Mouse (Mus musculus): ENCODE measurements around the gene Olfr417. TPM values are rescaled to one million over a fixed set of nuclear protein-coding genes. Genes with fewer than 3 reads are reported as not detected.
"Not testable (repeated sequence)": the region's sequence is repeated elsewhere in the genome, so short reads cannot be mapped to it uniquely, and the experiment has no call there.

Olfr417 gene
- polyA plus RNA-seq (2015; fragmentation: Nextera tagmentation; extraction: Ambion mirVana) = not detected in 2 replicates

DNA sequence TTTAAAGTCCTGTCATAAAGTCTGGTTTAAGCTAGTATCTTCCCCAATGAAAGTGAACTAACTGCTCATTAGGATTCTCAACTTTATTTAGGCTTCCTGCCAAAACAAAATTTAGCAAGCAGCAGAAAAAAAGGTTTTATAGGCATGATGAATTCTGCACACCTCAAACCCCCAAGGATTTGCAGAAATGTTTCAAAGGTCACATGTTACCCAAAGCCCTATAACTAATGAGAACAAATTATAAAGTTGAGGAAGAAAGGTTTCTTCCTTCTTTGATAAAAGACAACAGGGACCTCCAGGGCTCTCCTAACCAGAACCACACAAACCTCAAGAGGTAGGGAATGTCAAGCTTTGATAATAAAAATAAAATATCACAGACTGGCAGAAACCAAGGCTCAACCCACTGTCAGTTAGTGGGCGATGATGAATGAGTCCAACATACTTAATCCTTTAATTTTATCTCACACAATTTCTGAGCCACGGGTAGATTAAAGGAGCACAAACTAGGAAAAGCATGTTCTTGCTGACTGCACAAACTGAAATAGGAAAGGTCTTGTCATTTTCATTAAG, at the start of gene Olfr417:
Gene Olfr417, plus strand, starts transcription at position 241 of the 570 bp plus-strand sequence.
- no peak within 1 kb of the TSS for H3K27ac ChIP-seq (ENCODE audit: low read length)
- no peak within 1 kb of the TSS for H3K4me3 ChIP-seq (ENCODE audit: low read depth, low read length)
- no peaks in the 10 kb centered on the region for H3K36me3 ChIP-seq (ENCODE audit: control insufficient read depth, insufficient read depth, low read length)
- H3K9me3 ChIP-seq (replicated peaks; ENCODE audit: control insufficient read depth, low read length, poor library complexity, severe bottlenecking) = no peaks in the 10 kb centered on the region
- no peak for ATAC-seq
- H3K4me1 ChIP-seq (ENCODE audit: control insufficient read depth, insufficient read depth, low read length) = no peaks in the 10 kb centered on the region
- 62% methylated on average over 2 of the region's 2 CpGs for WGBS
- no peak within 1 kb of the TSS for H3K4me2 ChIP-seq (ENCODE audit: low read length)
- H3K27me3 ChIP-seq (ENCODE audit: control insufficient read depth, insufficient read depth, low read depth, low read length) = no peaks in the 10 kb centered on the region
- no peak within 1 kb of the TSS for H3K9ac ChIP-seq (ENCODE audit: low read depth, low read length)

GRCm38 (mm10) chr1:174317308-174317707, 47.6 kb upstream of the Olfr417 start:
- Histone ChIP-seq H3K9ac (ENCODE audit: low read depth, low read length) (no peak overlapping the region), H3K36me3 (ENCODE audit: control insufficient read depth, insufficient read depth, low read length) (no peaks in the 10 kb centered on the region), H3K4me1 (ENCODE audit: control insufficient read depth, insufficient read depth, low read length) (no peaks in the 10 kb centered on the region), H3K27me3 (ENCODE audit: control insufficient read depth, insufficient read depth, low read depth, low read length) (no peaks in the 10 kb centered on the region), H3K4me3 (ENCODE audit: low read depth, low read length) (no peak overlapping the region), H3K27ac (ENCODE audit: low read length) (no peak overlapping the region), H3K4me2 (ENCODE audit: low read length) (no peak overlapping the region), H3K9me3 (replicated peaks; ENCODE audit: control insufficient read depth, low read length, poor library complexity, severe bottlenecking) (no peaks in the 10 kb centered on the region)
- 73% methylated on average over 2 of the region's 2 CpGs for WGBS
- ATAC-seq = no peak

- Histone ChIP-seq H3K4me2 (ENCODE audit: low read length) (no peak within 1 kb of the TSS), H3K4me1 (ENCODE audit: control insufficient read depth, insufficient read depth, low read length) (no peaks in the 10 kb centered on the region), H3K27me3 (ENCODE audit: control insufficient read depth, insufficient read depth, low read depth, low read length) (no peaks in the 10 kb centered on the region), H3K9ac (ENCODE audit: low read depth, low read length) (no peak within 1 kb of the TSS), H3K27ac (ENCODE audit: low read length) (no peak within 1 kb of the TSS), H3K4me3 (ENCODE audit: low read depth, low read length) (no peak within 1 kb of the TSS), H3K36me3 (ENCODE audit: control insufficient read depth, insufficient read depth, low read length) (no peaks in the 10 kb centered on the region), H3K9me3 (replicated peaks; ENCODE audit: control insufficient read depth, low read length, poor library complexity, severe bottlenecking) (no peaks in the 10 kb centered on the region)
- no peak for ATAC-seq
Measured at GRCm38 (mm10) chr1:174330218-174330617, 34.7 kb upstream of the Olfr417 start, which contains the start of gene Mptx1. Gene Mptx1 (plus strand): TSS chr1:174330518.

GRCm38 (mm10) chr1:174353636-174354035, 11.3 kb upstream of the Olfr417 start:
- H3K4me3 ChIP-seq (ENCODE audit: low read depth, low read length); H3K36me3 ChIP-seq (ENCODE audit: control insufficient read depth, insufficient read depth, low read length); H3K9ac ChIP-seq (ENCODE audit: low read depth, low read length); H3K27me3 ChIP-seq (ENCODE audit: control insufficient read depth, insufficient read depth, low read depth, low read length); H3K4me1 ChIP-seq (ENCODE audit: control insufficient read depth, insufficient read depth, low read length); H3K4me2 ChIP-seq (ENCODE audit: low read length); H3K9me3 ChIP-seq (replicated peaks; ENCODE audit: control insufficient read depth, low read length, poor library complexity, severe bottlenecking); ATAC-seq; H3K27ac ChIP-seq (ENCODE audit: low read length): not testable (repeated sequence)
- WGBS = 84% methylated on average over 1 of the region's 1 CpGs

DNA sequence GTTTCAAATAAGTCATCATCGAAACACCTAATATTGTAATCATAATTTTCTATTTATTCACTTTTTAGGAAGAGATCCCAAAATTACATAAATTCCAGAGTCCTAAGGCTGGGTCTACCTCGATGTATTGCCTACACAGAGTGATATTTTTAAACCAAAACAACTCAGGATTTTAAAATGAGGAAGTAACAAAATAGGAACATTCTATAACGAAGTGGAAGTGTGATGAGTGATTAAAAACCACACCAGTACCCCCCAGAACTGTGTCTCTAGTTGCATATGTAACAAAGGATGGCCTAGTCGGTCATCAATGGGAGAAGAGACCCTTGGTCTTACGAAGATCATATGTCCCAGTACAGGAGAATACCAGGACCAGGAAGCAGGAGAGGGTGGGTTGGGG, 10.3 kb upstream of the Olfr417 start:
- Histone ChIP-seq H3K4me3 (ENCODE audit: low read depth, low read length) (no peak overlapping the region), H3K9me3 (replicated peaks; ENCODE audit: control insufficient read depth, low read length, poor library complexity, severe bottlenecking) (no peaks in the 10 kb centered on the region), H3K4me2 (ENCODE audit: low read length) (no peak overlapping the region), H3K9ac (ENCODE audit: low read depth, low read length) (no peak overlapping the region), H3K27me3 (ENCODE audit: control insufficient read depth, insufficient read depth, low read depth, low read length) (no peaks in the 10 kb centered on the region), H3K27ac (ENCODE audit: low read length) (no peak overlapping the region), H3K36me3 (ENCODE audit: control insufficient read depth, insufficient read depth, low read length) (no peaks in the 10 kb centered on the region), H3K4me1 (ENCODE audit: control insufficient read depth, insufficient read depth, low read length) (no peaks in the 10 kb centered on the region)
- ATAC-seq = no peak
- WGBS = 85% methylated on average over 5 of the region's 5 CpGs

DNA sequence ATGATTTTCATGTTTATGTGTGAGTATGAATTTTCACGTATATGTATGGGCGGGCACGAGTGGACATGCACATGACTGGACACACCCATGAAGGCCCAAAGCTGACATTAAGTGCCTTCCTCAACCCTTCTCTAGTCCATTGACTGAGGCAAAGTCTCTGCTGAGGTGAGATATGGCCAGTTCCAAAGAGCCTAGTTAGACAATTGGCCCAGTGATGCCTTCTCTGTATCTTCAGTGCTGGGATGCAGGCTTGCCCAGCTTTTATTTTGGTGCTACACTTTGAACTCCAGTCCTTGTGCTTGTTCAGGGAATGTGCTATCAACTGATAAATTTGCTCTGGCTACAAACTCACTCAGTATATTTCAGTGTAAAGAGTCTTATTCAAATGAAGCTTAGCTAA, 8.9 kb downstream of the Olfr417 start:
- no peaks in the 10 kb centered on the region for H3K9me3 ChIP-seq (replicated peaks; ENCODE audit: control insufficient read depth, low read length, poor library complexity, severe bottlenecking)
- no peak overlapping the region for H3K27ac ChIP-seq (ENCODE audit: low read length)
- no peaks in the 10 kb centered on the region for H3K27me3 ChIP-seq (ENCODE audit: control insufficient read depth, insufficient read depth, low read depth, low read length)
- WGBS = 94% methylated on average over 3 of the region's 3 CpGs
- no peaks in the 10 kb centered on the region for H3K4me1 ChIP-seq (ENCODE audit: control insufficient read depth, insufficient read depth, low read length)
- H3K9ac ChIP-seq (ENCODE audit: low read depth, low read length) = no peak overlapping the region
- no peaks in the 10 kb centered on the region for H3K36me3 ChIP-seq (ENCODE audit: control insufficient read depth, insufficient read depth, low read length)
- ATAC-seq = no peak
- no peak overlapping the region for H3K4me2 ChIP-seq (ENCODE audit: low read length)
- H3K4me3 ChIP-seq (ENCODE audit: low read depth, low read length) = no peak overlapping the region

DNA sequence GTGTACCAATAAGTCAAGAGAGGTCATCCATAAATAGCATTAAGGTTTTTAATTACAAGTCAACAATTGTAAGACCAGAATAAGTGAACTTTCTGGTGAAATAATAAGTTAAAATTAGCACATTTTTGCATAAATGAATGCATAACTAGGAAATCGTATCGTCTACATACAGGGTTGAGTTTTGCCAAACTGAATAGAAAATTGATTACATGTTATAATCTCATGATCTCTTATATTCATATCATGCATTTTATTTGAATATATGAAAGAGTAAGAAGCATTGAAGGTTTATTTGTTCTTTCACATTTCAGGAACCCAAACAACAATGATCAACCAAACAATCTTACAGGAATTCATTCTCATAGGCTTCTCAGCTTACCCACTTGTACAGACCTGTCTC, 25.8 kb downstream of the Olfr417 start, which contains the start of gene Olfr248:
Gene Olfr248, plus strand, starts transcription at position 301 of the 400 bp plus-strand sequence.
- ATAC-seq = no peak
- Histone ChIP-seq H3K4me3 (ENCODE audit: low read depth, low read length) (no peak within 1 kb of the TSS), H3K4me1 (ENCODE audit: control insufficient read depth, insufficient read depth, low read length) (no peaks in the 10 kb centered on the region), H3K9me3 (replicated peaks; ENCODE audit: control insufficient read depth, low read length, poor library complexity, severe bottlenecking) (no peaks in the 10 kb centered on the region), H3K4me2 (ENCODE audit: low read length) (no peak within 1 kb of the TSS), H3K27ac (ENCODE audit: low read length) (no peak within 1 kb of the TSS), H3K36me3 (ENCODE audit: control insufficient read depth, insufficient read depth, low read length) (no peaks in the 10 kb centered on the region), H3K27me3 (ENCODE audit: control insufficient read depth, insufficient read depth, low read depth, low read length) (no peaks in the 10 kb centered on the region), H3K9ac (ENCODE audit: low read depth, low read length) (no peak within 1 kb of the TSS)
- 90% methylated on average over 2 of the region's 2 CpGs for WGBS

DNA sequence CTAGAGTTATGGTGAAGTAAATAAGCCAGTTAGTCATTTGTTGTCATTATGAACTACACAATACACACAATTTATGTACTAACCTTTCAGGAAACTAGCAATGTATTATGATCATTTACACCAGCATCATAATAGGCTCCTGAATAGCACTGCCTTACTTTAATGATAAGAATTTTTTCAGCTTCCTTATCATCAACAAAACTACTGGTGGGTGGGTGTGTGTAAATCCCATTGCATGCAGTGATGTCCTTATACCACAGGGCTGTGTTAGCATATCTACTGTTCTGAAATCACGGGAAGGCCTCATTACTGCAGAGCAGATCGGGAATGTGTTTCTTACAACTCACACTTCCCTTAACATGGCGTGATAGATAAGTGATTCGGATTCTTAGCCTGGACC, 58.0 kb downstream of the Olfr417 start:
- WGBS = 88% methylated on average over 4 of the region's 4 CpGs
- Histone ChIP-seq H3K9ac (ENCODE audit: low read depth, low read length) (no peak overlapping the region), H3K27ac (ENCODE audit: low read length) (no peak overlapping the region), H3K4me2 (ENCODE audit: low read length) (no peak overlapping the region), H3K4me3 (ENCODE audit: low read depth, low read length) (no peak overlapping the region), H3K4me1 (ENCODE audit: control insufficient read depth, insufficient read depth, low read length) (no peaks in the 10 kb centered on the region), H3K36me3 (ENCODE audit: control insufficient read depth, insufficient read depth, low read length) (no peaks in the 10 kb centered on the region), H3K27me3 (ENCODE audit: control insufficient read depth, insufficient read depth, low read depth, low read length) (no peaks in the 10 kb centered on the region), H3K9me3 (replicated peaks; ENCODE audit: control insufficient read depth, low read length, poor library complexity, severe bottlenecking) (no peaks in the 10 kb centered on the region)
- ATAC-seq = no peak

DNA sequence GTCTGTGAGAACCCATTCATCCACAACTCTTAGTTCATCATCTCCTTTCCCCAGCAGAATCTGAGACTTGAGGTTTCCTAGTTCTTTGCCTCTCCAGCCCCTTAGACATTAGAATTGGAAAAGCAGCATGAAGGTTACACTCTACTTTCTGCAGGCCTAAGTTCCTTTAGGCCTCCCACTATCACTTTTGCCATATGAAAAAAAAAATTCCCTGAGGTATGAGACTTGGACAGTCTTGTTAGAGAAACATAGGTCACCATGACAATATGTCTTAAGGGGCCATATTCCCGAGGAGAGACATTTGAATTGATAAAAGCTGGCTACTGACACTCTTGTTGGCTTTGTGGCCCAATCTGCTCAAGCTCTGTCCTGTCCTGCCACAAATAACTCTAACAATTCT, 58.8 kb downstream of the Olfr417 start, which contains the start of gene Olfr414:
Gene Olfr414, plus strand, starts transcription at position 301 of the 400 bp plus-strand sequence.
- no peak within 1 kb of the TSS for H3K9ac ChIP-seq (ENCODE audit: low read depth, low read length)
- no peaks in the 10 kb centered on the region for H3K36me3 ChIP-seq (ENCODE audit: control insufficient read depth, insufficient read depth, low read length)
- no peak within 1 kb of the TSS for H3K4me3 ChIP-seq (ENCODE audit: low read depth, low read length)
- no peaks in the 10 kb centered on the region for H3K4me1 ChIP-seq (ENCODE audit: control insufficient read depth, insufficient read depth, low read length)
- H3K27ac ChIP-seq (ENCODE audit: low read length) = no peak within 1 kb of the TSS
- WGBS = 65% methylated on average over 1 of the region's 1 CpGs
- H3K9me3 ChIP-seq (replicated peaks; ENCODE audit: control insufficient read depth, low read length, poor library complexity, severe bottlenecking) = no peaks in the 10 kb centered on the region
- H3K27me3 ChIP-seq (ENCODE audit: control insufficient read depth, insufficient read depth, low read depth, low read length) = no peaks in the 10 kb centered on the region
- no peak within 1 kb of the TSS for H3K4me2 ChIP-seq (ENCODE audit: low read length)
- ATAC-seq = no peak

Measured in midbrain, embryonic 16.5 days (tissue).